Mouse (Mus musculus): ENCODE measurements at regions not wholly inside any gene's neighbourhood (a gene's known extent, or its start where the extent isn't known, plus 50 kb on each side); places are given as distances from the start of the nearest gene placed in this dataset.
"Not testable (repeated sequence)": the region's sequence is repeated elsewhere in the genome, so short reads cannot be mapped to it uniquely, and the experiment has no call there.

DNA sequence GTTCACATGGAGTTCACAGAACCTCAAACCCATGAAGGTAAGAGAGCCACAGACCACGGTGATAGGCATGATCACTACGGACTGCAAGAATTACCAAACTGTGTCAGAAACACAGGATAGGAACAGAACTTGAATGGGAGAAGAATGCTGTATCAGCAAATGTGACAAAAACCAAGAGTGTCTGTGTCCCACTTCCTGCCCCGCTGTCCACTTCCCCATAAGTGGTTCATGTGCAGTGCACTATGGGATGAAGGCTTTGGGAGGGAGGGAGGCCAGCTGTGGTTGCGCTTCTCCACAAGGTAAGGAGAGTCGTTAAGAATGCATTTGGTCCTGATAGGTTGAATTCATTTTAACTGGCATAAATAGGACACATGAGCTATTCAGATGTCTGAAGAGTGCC, 313.8 kb upstream of the Cdh4 start:
- no peak overlapping the region for H3K27ac ChIP-seq (replicated peaks)
- H3K4me2 ChIP-seq: no peak overlapping the region
- no peak for ATAC-seq (ENCODE audit: low FRiP score, low read depth)
- no peaks in the 10 kb centered on the region for H3K36me3 ChIP-seq
- no peak overlapping the region for H3K9ac ChIP-seq
- H3K4me3 ChIP-seq: no peak overlapping the region
- no peaks in the 10 kb centered on the region for H3K4me1 ChIP-seq (replicated peaks)
- H3K9me3 ChIP-seq: no peaks in the 10 kb centered on the region
- no peaks in the 10 kb centered on the region for H3K27me3 ChIP-seq
- WGBS: 87% methylated on average over 5 of the region's 5 CpGs

- WGBS: 75% methylated on average over 5 of the region's 5 CpGs
Measured at GRCm38 (mm10) chr2:179131004-179131403, 311.2 kb upstream of the Cdh4 start.

DNA sequence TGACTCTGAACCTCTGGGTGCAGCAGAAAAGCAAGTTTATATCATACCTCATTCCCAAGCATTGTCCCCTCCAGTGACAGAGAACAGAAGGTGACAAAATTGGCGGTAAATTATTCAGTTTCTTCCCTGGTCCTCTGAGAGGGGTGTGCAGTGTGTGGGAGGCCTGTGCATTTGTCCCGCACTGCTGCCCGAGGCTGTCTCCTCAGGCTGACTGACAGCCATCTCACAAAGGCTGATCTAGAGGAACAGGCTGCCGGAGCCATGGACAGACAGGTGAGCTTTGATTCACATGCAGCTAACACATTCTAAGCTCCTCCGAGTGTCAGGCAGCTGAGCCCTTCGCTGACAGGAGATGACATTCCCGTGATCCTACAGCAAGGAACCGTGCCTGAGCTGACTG, 299.9 kb upstream of the Cdh4 start:
- no peaks in the 10 kb centered on the region for H3K36me3 ChIP-seq
- 58% methylated on average over 8 of the region's 8 CpGs for WGBS
- H3K9ac ChIP-seq: no peak overlapping the region
- H3K4me3 ChIP-seq: no peak overlapping the region
- H3K9me3 ChIP-seq: no peaks in the 10 kb centered on the region
- no peak overlapping the region for H3K27ac ChIP-seq (replicated peaks)
- no peaks in the 10 kb centered on the region for H3K4me1 ChIP-seq (replicated peaks)
- no peak for ATAC-seq (ENCODE audit: low FRiP score, low read depth)
- H3K4me2 ChIP-seq: no peak overlapping the region
- no peaks in the 10 kb centered on the region for H3K27me3 ChIP-seq

More at GRCm38 (mm10) chr2:179131004-179131403, 311.2 kb upstream of the Cdh4 start:
- no peak overlapping the region for H3K4me2 ChIP-seq
- ATAC-seq (ENCODE audit: low FRiP score, low read depth): no peak
- H3K4me1 ChIP-seq (replicated peaks): no peaks in the 10 kb centered on the region
- no peaks in the 10 kb centered on the region for H3K36me3 ChIP-seq
- H3K4me3 ChIP-seq: no peak overlapping the region
- no peak overlapping the region for H3K27ac ChIP-seq (replicated peaks)
- no peaks in the 10 kb centered on the region for H3K9me3 ChIP-seq
- no peak overlapping the region for H3K9ac ChIP-seq
- no peaks in the 10 kb centered on the region for H3K27me3 ChIP-seq

GRCm38 (mm10) chr2:179145726-179146125, 296.5 kb upstream of the Cdh4 start:
- Histone ChIP-seq H3K4me2 (no peak overlapping the region), H3K9me3 (no peaks in the 10 kb centered on the region), H3K4me3 (no peak overlapping the region), H3K36me3 (no peaks in the 10 kb centered on the region), H3K4me1 (replicated peaks) (no peaks in the 10 kb centered on the region), H3K27me3 (no peaks in the 10 kb centered on the region), H3K27ac (replicated peaks) (no peak overlapping the region), H3K9ac (no peak overlapping the region)
- ATAC-seq (ENCODE audit: low FRiP score, low read depth): no peak
- WGBS: 30% methylated on average over 2 of the region's 2 CpGs

- 68% methylated on average over 4 of the region's 4 CpGs for WGBS
- ATAC-seq (ENCODE audit: low FRiP score, low read depth): no peak
- no peak overlapping the region for H3K9ac ChIP-seq
- no peaks in the 10 kb centered on the region for H3K27me3 ChIP-seq
- no peaks in the 10 kb centered on the region for H3K36me3 ChIP-seq
- no peaks in the 10 kb centered on the region for H3K4me1 ChIP-seq (replicated peaks)
- H3K4me3 ChIP-seq: no peak overlapping the region
- no peak overlapping the region for H3K4me2 ChIP-seq
- no peaks in the 10 kb centered on the region for H3K9me3 ChIP-seq
- no peak overlapping the region for H3K27ac ChIP-seq (replicated peaks)
Measured at GRCm38 (mm10) chr2:179146274-179146673, 296.0 kb upstream of the Cdh4 start.

GRCm38 (mm10) chr2:179148194-179148593, 294.0 kb upstream of the Cdh4 start:
- Histone ChIP-seq H3K27me3 (no peaks in the 10 kb centered on the region), H3K4me1 (replicated peaks) (no peaks in the 10 kb centered on the region), H3K27ac (replicated peaks) (no peak overlapping the region), H3K9ac (no peak overlapping the region), H3K4me2 (no peak overlapping the region), H3K36me3 (no peaks in the 10 kb centered on the region), H3K4me3 (no peak overlapping the region), H3K9me3 (no peaks in the 10 kb centered on the region)
- 71% methylated on average over 5 of the region's 5 CpGs for WGBS
- no peak for ATAC-seq (ENCODE audit: low FRiP score, low read depth)

DNA sequence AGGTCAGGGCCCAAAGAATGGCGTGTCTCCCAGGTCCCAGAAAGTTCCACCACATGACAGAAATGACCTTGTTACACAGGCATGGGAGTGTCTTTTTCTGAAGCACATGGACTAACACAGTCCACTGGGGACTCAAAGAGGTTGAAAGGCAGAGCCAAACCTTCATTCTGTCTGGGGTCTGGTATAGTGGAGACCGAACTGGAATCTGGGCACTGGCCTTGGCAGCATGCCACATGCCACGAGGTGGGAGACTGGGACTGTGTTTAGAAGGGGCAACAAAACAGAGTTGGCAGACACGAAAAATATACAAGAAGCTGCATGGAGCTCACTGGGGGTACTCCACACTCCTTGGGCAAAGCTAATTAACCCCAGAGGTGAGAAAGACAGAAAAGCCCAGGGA, 293.6 kb upstream of the Cdh4 start:
- H3K4me3 ChIP-seq: no peak overlapping the region
- H3K4me1 ChIP-seq (replicated peaks): no peaks in the 10 kb centered on the region
- ATAC-seq (ENCODE audit: low FRiP score, low read depth): 0 out of 2 replicates have a peak, but pooled peaks have one; percentile 19
- no peaks in the 10 kb centered on the region for H3K36me3 ChIP-seq
- H3K4me2 ChIP-seq: no peak overlapping the region
- no peaks in the 10 kb centered on the region for H3K9me3 ChIP-seq
- no peaks in the 10 kb centered on the region for H3K27me3 ChIP-seq
- H3K27ac ChIP-seq (replicated peaks): no peak overlapping the region
- no peak overlapping the region for H3K9ac ChIP-seq
- 51% methylated on average over 4 of the region's 4 CpGs for WGBS

GRCm38 (mm10) chr2:179158881-179159280, 283.4 kb upstream of the Cdh4 start:
- WGBS: 95% methylated on average over 9 of the region's 9 CpGs

DNA sequence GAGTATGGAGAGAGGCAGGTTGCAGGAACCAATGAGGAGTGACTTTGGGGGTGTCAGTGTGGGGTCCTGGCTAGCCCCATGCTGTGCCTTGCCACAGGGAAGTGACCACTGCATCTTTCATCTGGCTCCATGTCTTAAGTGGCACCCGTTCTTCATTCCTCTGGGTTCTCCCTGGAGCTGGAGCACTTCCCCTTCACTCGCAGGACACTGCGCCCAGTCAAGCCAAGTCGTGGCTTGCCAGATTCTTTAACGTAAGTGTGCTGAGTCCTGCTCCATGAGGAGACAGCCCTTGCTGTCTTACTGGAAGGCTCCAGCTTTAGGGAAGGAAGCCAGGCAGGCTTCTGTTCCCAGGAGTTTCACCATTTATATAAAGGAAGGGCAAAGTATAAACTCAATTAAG, 279.1 kb upstream of the Cdh4 start:
- H3K4me1 ChIP-seq (replicated peaks): no peaks in the 10 kb centered on the region
- H3K36me3 ChIP-seq: no peaks in the 10 kb centered on the region
- H3K27ac ChIP-seq (replicated peaks): no peak overlapping the region
- H3K27me3 ChIP-seq: no peaks in the 10 kb centered on the region
- H3K4me3 ChIP-seq: no peak overlapping the region
- WGBS: 86% methylated on average over 5 of the region's 5 CpGs
- no peak overlapping the region for H3K9ac ChIP-seq
- ATAC-seq (ENCODE audit: low FRiP score, low read depth): no peak
- H3K4me2 ChIP-seq: no peak overlapping the region
- H3K9me3 ChIP-seq: no peaks in the 10 kb centered on the region

More at GRCm38 (mm10) chr2:179158881-179159280, 283.4 kb upstream of the Cdh4 start:
- H3K9ac ChIP-seq: no peak overlapping the region
- H3K27me3 ChIP-seq: no peaks in the 10 kb centered on the region
- no peak overlapping the region for H3K27ac ChIP-seq (replicated peaks)
- no peak for ATAC-seq (ENCODE audit: low FRiP score, low read depth)
- H3K4me1 ChIP-seq (replicated peaks): 0 out of 2 replicates have a peak, but pooled peaks cover 4% of the 10 kb centered on the region
- H3K9me3 ChIP-seq: no peaks in the 10 kb centered on the region
- H3K4me3 ChIP-seq: no peak overlapping the region
- no peak overlapping the region for H3K4me2 ChIP-seq
- H3K36me3 ChIP-seq: no peaks in the 10 kb centered on the region

GRCm38 (mm10) chr2:179170157-179170556, 272.1 kb upstream of the Cdh4 start:
- Histone ChIP-seq H3K9me3 (no peaks in the 10 kb centered on the region), H3K4me3 (no peak overlapping the region), H3K27ac (replicated peaks) (no peak overlapping the region), H3K4me1 (replicated peaks) (no peaks in the 10 kb centered on the region), H3K4me2 (no peak overlapping the region), H3K9ac (no peak overlapping the region), H3K27me3 (no peaks in the 10 kb centered on the region), H3K36me3 (no peaks in the 10 kb centered on the region)
- no peak for ATAC-seq (ENCODE audit: low FRiP score, low read depth)
- WGBS: 85% methylated on average over 6 of the region's 6 CpGs

DNA sequence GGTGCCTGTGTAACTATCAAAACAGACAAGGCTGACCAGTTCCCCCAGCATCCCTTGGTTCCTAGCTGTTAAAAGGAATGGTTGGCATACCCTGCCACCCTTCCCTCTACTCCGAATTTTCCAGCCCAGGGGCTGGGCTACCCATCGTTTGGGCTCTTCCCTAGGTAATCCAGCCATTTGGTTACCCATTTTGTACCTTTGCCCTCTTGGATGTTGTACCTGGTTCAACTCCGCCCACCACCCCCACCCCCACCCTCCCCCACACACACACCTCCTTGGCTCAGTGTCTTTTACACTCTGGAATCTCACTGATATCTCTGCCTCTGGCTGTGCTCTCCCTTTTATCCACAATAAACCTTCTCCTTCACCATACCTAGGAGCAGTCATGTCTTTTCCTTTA, 271.6 kb upstream of the Cdh4 start:
- Histone ChIP-seq H3K4me3 (no peak overlapping the region), H3K27ac (replicated peaks) (no peak overlapping the region), H3K9me3 (no peaks in the 10 kb centered on the region), H3K27me3 (no peaks in the 10 kb centered on the region), H3K4me1 (replicated peaks) (no peaks in the 10 kb centered on the region), H3K9ac (no peak overlapping the region), H3K4me2 (no peak overlapping the region), H3K36me3 (no peaks in the 10 kb centered on the region)
- ATAC-seq (ENCODE audit: low FRiP score, low read depth): no peak
- WGBS: 62% methylated on average over 3 of the region's 3 CpGs

GRCm38 (mm10) chr2:179176835-179177530, 265.2 kb upstream of the Cdh4 start:
- ATAC-seq (ENCODE audit: low FRiP score, low read depth): peak; percentile 48; the same call in 1 of the 2 replicates
- H3K27me3 ChIP-seq; H3K27ac ChIP-seq (replicated peaks); H3K9me3 ChIP-seq; H3K36me3 ChIP-seq; H3K4me1 ChIP-seq (replicated peaks); H3K9ac ChIP-seq: not testable (repeated sequence)
- Histone ChIP-seq H3K4me3 (peak overlapping the region; percentile 18; the same call in 1 of the 2 replicates), H3K4me2 (peak overlapping the region; percentile 40)
- 12% methylated on average over 25 of the region's 35 CpGs for WGBS

- H3K9me3 ChIP-seq: no peaks in the 10 kb centered on the region
- H3K9ac ChIP-seq: no peak overlapping the region
- ATAC-seq (ENCODE audit: low FRiP score, low read depth): no peak
- no peak overlapping the region for H3K4me3 ChIP-seq
- whole genome bisulfite sequencing: 57% methylated on average over 3 of the region's 3 CpGs
- no peak overlapping the region for H3K4me2 ChIP-seq
- H3K27ac ChIP-seq (replicated peaks): no peak overlapping the region
- peaks cover 6% of the 10 kb centered on the region for H3K27me3 ChIP-seq
- H3K36me3 ChIP-seq: no peaks in the 10 kb centered on the region
- no peaks in the 10 kb centered on the region for H3K4me1 ChIP-seq (replicated peaks)
Measured at GRCm38 (mm10) chr2:179181366-179181765, 260.9 kb upstream of the Cdh4 start.

All from hindbrain, embryonic 15.5 days (tissue).